In genomic region chr1:63534271-63534827, GRCm38 (mm10) we compare ENCODE assay signal across 15 mouse cellular contexts.
DNase-seq lines count a peak whose midpoint lies in the region; ATAC-seq and TF ChIP-seq lines count a peak whose summit lies in the region.
"Had no signal": no experiment of that assay in that cellular context is flagged by ENCODE, and none has a peak within 500 bp of the region (broad histone marks: within the 10 kb centered on the region; RNA-seq: fewer than 3 reads in every experiment).

No protein-coding gene starts in this region.

- intact Hi-C loops in left cerebral cortex, postnatal 25 days (cut with DNase I), result no loop called here

- no peak for TF ChIP-seq CTCF in lung, postnatal 0 days (IDR thresholded peaks at IDR 0.05)

- H3K9ac ChIP-seq in kidney, embryonic 14.5 days (ENCODE audit: low read depth, low read length), result no peak overlapping the region
- no peak overlapping the region for H3K9ac ChIP-seq in lung, postnatal 0 days (replicated peaks; ENCODE audit: low read depth)
- H3K9ac ChIP-seq: embryonic facial prominence, embryonic 12.5 days; forebrain, embryonic 15.5 days had no signal

- no peaks in the 10 kb centered on the region for H3K36me3 ChIP-seq in kidney, embryonic 14.5 days (ENCODE audit: control insufficient read depth, insufficient read depth, low read length)
- no peaks in the 10 kb centered on the region for H3K36me3 ChIP-seq in lung, postnatal 0 days (ENCODE audit: insufficient read depth, low read length)
- no peaks in the 10 kb centered on the region for H3K36me3 ChIP-seq in heart, embryonic 10.5 days
- H3K36me3 ChIP-seq: embryonic facial prominence, embryonic 12.5 days; forebrain, embryonic 15.5 days had no signal

- DNase-seq in kidney, adult 18-20 months, result no peak
- peak; percentile 7 for DNase-seq in urinary bladder, postnatal 14 days (ENCODE audit: low spot score)
- DNase-seq in urinary bladder, postnatal 10 days (ENCODE audit: low spot score), result no peak
- peak; percentile 45 for DNase-seq in lung, postnatal 0 days (ENCODE audit: low spot score)
- no peak for DNase-seq in heart, embryonic 10.5 days (ENCODE audit: low spot score)
- no peak for DNase-seq in left cerebral cortex, postnatal 25 days (ENCODE audit: low spot score in 2 of 2)
- no peak for DNase-seq in heart, adult 18-20 months
- DNase-seq: adrenal gland, postnatal 10 days; cerebellum, adult 11 months; heart, postnatal 4 days; thymus, adult 18-20 months had no signal

- H3K4me2 ChIP-seq in kidney, embryonic 14.5 days (replicated peaks; ENCODE audit: low read depth, low read length), result no peak overlapping the region
- no peak overlapping the region for H3K4me2 ChIP-seq in lung, postnatal 0 days (replicated peaks; ENCODE audit: low read depth, low read length)
- H3K4me2 ChIP-seq: embryonic facial prominence, embryonic 12.5 days; forebrain, embryonic 15.5 days had no signal

- H3K27ac ChIP-seq in kidney, embryonic 14.5 days (ENCODE audit: low read depth, low read length), result no peak overlapping the region
- H3K27ac ChIP-seq in lung, postnatal 0 days (ENCODE audit: low read length), result no peak overlapping the region
- H3K27ac ChIP-seq in heart, embryonic 10.5 days, result no peak overlapping the region
- H3K27ac ChIP-seq: embryonic facial prominence, embryonic 12.5 days; forebrain, embryonic 15.5 days had no signal

- H3K9me3 ChIP-seq in kidney, embryonic 14.5 days (ENCODE audit: control insufficient read depth, low read length), result no peaks in the 10 kb centered on the region
- no peaks in the 10 kb centered on the region for H3K9me3 ChIP-seq in lung, postnatal 0 days (ENCODE audit: low read length)
- H3K9me3 ChIP-seq in heart, embryonic 10.5 days, result no peaks in the 10 kb centered on the region
- H3K9me3 ChIP-seq: embryonic facial prominence, embryonic 12.5 days; forebrain, embryonic 15.5 days had no signal

- peak; percentile 47; the same call in 1 of the 2 replicates for TF ChIP-seq EP300 in lung, postnatal 0 days (IDR thresholded peaks at IDR 0.05)

- H3K4me3 ChIP-seq in kidney, embryonic 14.5 days (ENCODE audit: low read length), result no peak overlapping the region
- no peak overlapping the region for H3K4me3 ChIP-seq in lung, postnatal 0 days (ENCODE audit: low read depth, low read length)
- no peak overlapping the region for H3K4me3 ChIP-seq in heart, embryonic 10.5 days
- H3K4me3 ChIP-seq: embryonic facial prominence, embryonic 12.5 days; forebrain, embryonic 15.5 days had no signal

- H3K27me3 ChIP-seq in kidney, embryonic 14.5 days (ENCODE audit: control insufficient read depth, insufficient read depth, low read length), result no peaks in the 10 kb centered on the region
- no peaks in the 10 kb centered on the region for H3K27me3 ChIP-seq in lung, postnatal 0 days (replicated peaks; ENCODE audit: insufficient read depth, low read length)
- H3K27me3 ChIP-seq in heart, embryonic 10.5 days (ENCODE audit: insufficient read depth, poor library complexity, severe bottlenecking), result no peaks in the 10 kb centered on the region
- H3K27me3 ChIP-seq: embryonic facial prominence, embryonic 12.5 days; forebrain, embryonic 15.5 days had no signal

- WGBS in kidney, embryonic 14.5 days, result 30% methylated on average over 6 of the region's 6 CpGs
- WGBS in lung, postnatal 0 days, result 45% methylated on average over 6 of the region's 6 CpGs
- 66% methylated on average over 6 of the region's 6 CpGs for WGBS in heart, embryonic 10.5 days

- peak; percentile 91 for ATAC-seq in kidney, embryonic 14.5 days (ENCODE audit: low FRiP score, low TSS enrichment)
- peak; percentile 80 for ATAC-seq in lung, postnatal 0 days
- ATAC-seq: forebrain, embryonic 15.5 days; Patski had no signal

- 0 out of 2 replicates have a peak, but pooled peaks cover 4% of the 10 kb centered on the region for H3K4me1 ChIP-seq in kidney, embryonic 14.5 days (ENCODE audit: control insufficient read depth, insufficient read depth, low read length)
- no peaks in the 10 kb centered on the region for H3K4me1 ChIP-seq in lung, postnatal 0 days (ENCODE audit: insufficient read depth, low read depth, low read length)
- no peaks in the 10 kb centered on the region for H3K4me1 ChIP-seq in heart, embryonic 10.5 days
- H3K4me1 ChIP-seq: embryonic facial prominence, embryonic 12.5 days; forebrain, embryonic 15.5 days had no signal

Comparison
In these comparisons a context has a peak if more than half of its experiments do, and no peak if none do; other contexts are left out.
1. DNase-seq: peak in urinary bladder, postnatal 14 days (single experiment) and lung, postnatal 0 days (single experiment); none in kidney, adult 18-20 months (single experiment), urinary bladder, postnatal 10 days (single experiment), heart, embryonic 10.5 days (single experiment), left cerebral cortex, postnatal 25 days (0 of 2) and heart, adult 18-20 months (0 of 2).